Mouse (Mus musculus) lung, postnatal 0 days (tissue): ENCODE measurements at regions not wholly inside any gene's neighbourhood (a gene's known extent, or its start where the extent isn't known, plus 50 kb on each side); places are given as distances from the start of the nearest gene placed in this dataset.

ENCODE experiments used
- ATAC-seq: fragments of 200-750 bp; cut with Nextera tagmentation; 2 replicates; pipeline ENCODE4 v1.8.0; 2017; ENCODE audit warnings: moderate library complexity
- DNase-seq: peaks from one replicate; pipeline ENCODE4 v3.0.0-alpha.2; 2016; ENCODE audit warnings: low spot score
- H3K27ac ChIP-seq: fragments of 300-500 bp; sonication (generic); 2 replicates; pipeline ENCODE4 v1.5.1; 2014; ENCODE audit warnings: antibody characterized with exemption, mild to moderate bottlenecking, low read length, mixed read lengths
- H3K27me3 ChIP-seq: fragments of 300-500 bp; sonication (generic); replicated peaks from 2 replicates; pipeline ENCODE4 v1.6.1; 2014; ENCODE audit warnings: low read length, mixed read lengths; ENCODE audit not compliant: insufficient read depth
- H3K36me3 ChIP-seq: fragments of 300-500 bp; sonication (generic); 2 replicates; pipeline ENCODE4 v1.6.1; 2014; ENCODE audit warnings: low read length, mixed read lengths; ENCODE audit not compliant: insufficient read depth
- H3K4me1 ChIP-seq: fragments of 300-500 bp; sonication (generic); 2 replicates; pipeline ENCODE4 v1.6.1; 2014; ENCODE audit warnings: antibody characterized with exemption, low read depth, low read length, mixed read lengths; ENCODE audit not compliant: insufficient read depth
- H3K4me2 ChIP-seq: fragments of 300-500 bp; sonication (generic); replicated peaks from 2 replicates; pipeline ENCODE4 v1.6.1; 2014; ENCODE audit warnings: low read depth, mild to moderate bottlenecking, low read length, moderate library complexity, mixed read lengths
- H3K4me3 ChIP-seq: fragments of 300-500 bp; sonication (generic); 2 replicates; pipeline ENCODE4 v1.5.1; 2014; ENCODE audit warnings: low read depth, low read length
- H3K9ac ChIP-seq: fragments of 300-500 bp; sonication (generic); replicated peaks from 2 replicates; pipeline ENCODE4 v1.6.1; 2014; ENCODE audit warnings: low read depth, mild to moderate bottlenecking
- H3K9me3 ChIP-seq: fragments of 300-500 bp; sonication (generic); 2 replicates; pipeline ENCODE4 v1.6.1; 2016; ENCODE audit warnings: low read length, mixed read lengths
- CTCF ChIP-seq: IDR thresholded peaks from 2 replicates; pipeline ENCODE4 v1.5.1; 2016; ENCODE audit warnings: antibody characterized with exemption, mild to moderate bottlenecking
- EP300 ChIP-seq: IDR thresholded peaks from 2 replicates; pipeline ENCODE4 v1.6.1; 2016; ENCODE audit warnings: antibody characterized with exemption, mild to moderate bottlenecking, control low read depth
- WGBS: fragments of 180-500 bp; shearing (Covaris S2); extraction: QIAGEN DNeasy Blood & Tissue Kit; methylation state at CpG from one replicate; pipeline ENCODE4 v1.1.7; 2014; 5-methylcytosine and 5-hydroxymethylcytosine counted together

- no peaks in the 10 kb centered on the region for H3K4me1 ChIP-seq
- 59% methylated on average over 2 of the region's 2 CpGs for WGBS
- no peak overlapping the region for H3K4me3 ChIP-seq
- ATAC-seq (no peak), DNase-seq (no peak)
- no peak overlapping the region for H3K4me2 ChIP-seq
- no peaks in the 10 kb centered on the region for H3K36me3 ChIP-seq
- H3K27ac ChIP-seq: no peak overlapping the region
- no peaks in the 10 kb centered on the region for H3K9me3 ChIP-seq
- no peaks in the 10 kb centered on the region for H3K27me3 ChIP-seq
- no peak overlapping the region for H3K9ac ChIP-seq
- TF ChIP-seq EP300: no peak
Observed at GRCm38 (mm10) chr17:75961371-75961770, 409.6 kb upstream of the Fam98a start.

DNA sequence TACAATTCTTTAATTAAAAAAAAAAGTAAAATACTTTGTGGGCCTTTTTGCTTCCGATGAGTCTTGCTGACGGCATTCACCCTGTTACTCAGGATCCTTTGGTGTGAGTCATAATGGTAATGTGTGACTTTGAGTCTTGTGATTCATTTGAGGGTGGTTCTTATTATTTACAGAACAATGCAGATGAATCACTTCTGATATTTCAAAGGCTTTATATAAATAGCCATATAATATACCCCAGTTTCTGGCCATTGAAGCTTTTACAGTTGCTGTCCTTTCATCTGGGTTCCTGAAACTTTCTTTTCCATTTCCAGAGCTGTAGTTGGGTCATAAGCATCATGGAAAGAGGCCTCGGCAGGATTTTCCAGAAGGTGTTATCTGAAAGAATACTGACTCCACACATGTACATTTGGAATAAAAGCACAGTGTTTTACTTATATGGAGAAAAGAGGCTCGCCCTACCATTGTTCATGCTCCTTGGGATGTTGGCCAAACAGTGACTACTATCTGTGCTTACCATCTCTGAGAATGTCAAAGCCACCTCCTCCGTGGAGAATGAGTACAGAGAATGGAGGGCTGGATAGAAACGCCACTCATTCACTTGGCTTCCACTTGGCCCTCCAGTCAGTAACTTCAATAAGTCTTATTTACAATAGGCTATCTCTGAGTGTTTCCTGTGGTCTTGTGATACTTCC lies 385.1 kb upstream of the Fam98a start:
- no peak for TF ChIP-seq CTCF
- TF ChIP-seq EP300: no peak
- Histone ChIP-seq H3K36me3 (no peaks in the 10 kb centered on the region), H3K9ac (no peak overlapping the region), H3K27ac (no peak overlapping the region), H3K4me2 (no peak overlapping the region), H3K9me3 (no peaks in the 10 kb centered on the region), H3K4me1 (no peaks in the 10 kb centered on the region), H3K4me3 (no peak overlapping the region), H3K27me3 (no peaks in the 10 kb centered on the region)
- ATAC-seq (no peak), DNase-seq (no peak)
- WGBS: 65% methylated on average over 6 of the region's 6 CpGs

- Histone ChIP-seq H3K27me3 (no peaks in the 10 kb centered on the region), H3K4me1 (no peaks in the 10 kb centered on the region)
- peak; percentile 63 for DNase-seq
Observed at GRCm38 (mm10) chr17:75931022-75931421, 379.3 kb upstream of the Fam98a start.

DNA sequence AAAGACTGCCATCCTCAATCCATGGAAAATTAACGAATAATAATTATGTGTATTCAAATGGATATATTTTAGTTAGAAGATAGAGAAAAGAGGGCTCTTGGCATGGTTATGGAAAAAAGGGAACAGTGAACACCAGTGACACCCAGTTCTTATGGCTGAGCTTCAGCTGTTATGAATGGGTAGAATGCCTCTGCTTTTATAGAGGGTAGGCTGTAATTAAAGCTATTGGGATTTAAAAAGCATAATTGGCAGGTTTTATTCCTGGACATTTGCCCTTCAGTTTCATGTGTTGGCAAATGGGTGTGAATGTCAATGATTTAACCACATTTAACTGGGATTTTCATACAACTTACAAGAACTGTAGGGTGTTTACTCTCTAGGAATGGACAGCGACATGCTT lies 368.5 kb upstream of the Fam98a start:
- no peak for ATAC-seq
- no peaks in the 10 kb centered on the region for H3K9me3 ChIP-seq
- no peaks in the 10 kb centered on the region for H3K27me3 ChIP-seq
- no peak for DNase-seq
- no peak overlapping the region for H3K4me3 ChIP-seq
- H3K9ac ChIP-seq: no peak overlapping the region
- no peak overlapping the region for H3K27ac ChIP-seq
- WGBS: 91% methylated on average over 2 of the region's 2 CpGs
- H3K4me1 ChIP-seq: no peaks in the 10 kb centered on the region
- H3K36me3 ChIP-seq: no peaks in the 10 kb centered on the region
- TF ChIP-seq CTCF (no peak), EP300 (no peak)
- H3K4me2 ChIP-seq: no peak overlapping the region

More at GRCm38 (mm10) chr17:75931022-75931421, 379.3 kb upstream of the Fam98a start:
- no peak for ATAC-seq
- Histone ChIP-seq H3K4me2 (no peak overlapping the region), H3K27ac (no peak overlapping the region), H3K9ac (no peak overlapping the region), H3K4me3 (no peak overlapping the region), H3K9me3 (no peaks in the 10 kb centered on the region), H3K36me3 (no peaks in the 10 kb centered on the region)
- no peak for TF ChIP-seq EP300
- TF ChIP-seq CTCF: peak; percentile 75
- WGBS: 81% methylated on average over 1 of the region's 1 CpGs

DNA sequence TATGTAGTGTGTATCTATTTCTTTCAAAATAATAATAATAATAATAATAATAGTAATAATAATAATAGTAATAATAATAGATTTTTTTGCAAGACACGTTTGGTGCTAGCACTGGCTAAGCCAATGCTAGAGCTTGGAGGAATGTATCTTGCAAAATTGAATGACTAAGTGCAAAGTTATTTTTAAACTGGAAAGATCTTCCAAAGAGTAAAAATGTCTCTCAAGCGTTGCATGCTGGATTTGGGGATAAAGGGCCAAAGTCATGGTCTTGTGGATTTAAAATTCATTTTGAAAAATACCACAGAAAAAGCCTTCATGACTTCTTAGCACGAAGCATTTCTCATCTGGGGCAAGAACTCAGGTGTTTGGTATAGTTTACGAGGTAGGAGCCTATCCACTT lies 365.3 kb upstream of the Fam98a start:
- TF ChIP-seq CTCF (no peak), EP300 (no peak)
- no peak overlapping the region for H3K4me2 ChIP-seq
- no peak overlapping the region for H3K4me3 ChIP-seq
- WGBS: 66% methylated on average over 4 of the region's 4 CpGs
- DNase-seq (no peak), ATAC-seq (no peak)
- H3K27me3 ChIP-seq: no peaks in the 10 kb centered on the region
- no peaks in the 10 kb centered on the region for H3K4me1 ChIP-seq
- no peak overlapping the region for H3K27ac ChIP-seq
- no peaks in the 10 kb centered on the region for H3K9me3 ChIP-seq
- no peaks in the 10 kb centered on the region for H3K36me3 ChIP-seq
- H3K9ac ChIP-seq: no peak overlapping the region

DNA sequence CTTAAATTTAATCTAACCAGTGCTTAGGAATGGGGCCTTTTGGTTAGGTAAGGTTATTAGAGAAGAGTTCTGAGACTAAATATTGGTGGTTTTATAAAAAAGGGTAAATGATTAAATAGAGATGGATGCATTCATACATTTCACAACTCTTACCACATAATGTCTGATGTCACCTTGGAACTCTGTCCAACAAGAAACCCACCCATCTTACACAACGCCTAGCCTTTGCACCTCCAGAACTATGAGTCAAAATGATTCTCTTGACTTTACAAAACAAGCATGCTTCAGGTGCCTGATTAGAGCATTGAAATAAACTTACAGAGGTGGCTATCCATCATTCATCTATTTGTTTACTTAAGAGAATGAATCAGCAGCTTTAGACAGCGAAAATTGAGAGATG lies 364.8 kb upstream of the Fam98a start:
- Histone ChIP-seq H3K4me1 (no peaks in the 10 kb centered on the region), H3K9me3 (no peaks in the 10 kb centered on the region), H3K36me3 (no peaks in the 10 kb centered on the region), H3K9ac (no peak overlapping the region), H3K27ac (no peak overlapping the region), H3K4me2 (no peak overlapping the region), H3K4me3 (no peak overlapping the region), H3K27me3 (no peaks in the 10 kb centered on the region)
- no peak for DNase-seq
- no peak for ATAC-seq
- no peak for TF ChIP-seq EP300
- no peak for TF ChIP-seq CTCF
- 67% methylated on average over 2 of the region's 2 CpGs for WGBS

GRCm38 (mm10) chr17:75915256-75915655 lies 363.5 kb upstream of the Fam98a start:
- no peak overlapping the region for H3K4me2 ChIP-seq
- ATAC-seq: no peak
- no peaks in the 10 kb centered on the region for H3K27me3 ChIP-seq
- no peak overlapping the region for H3K4me3 ChIP-seq
- WGBS: 91% methylated on average over 1 of the region's 1 CpGs
- DNase-seq: no peak
- H3K9me3 ChIP-seq: no peaks in the 10 kb centered on the region
- no peak for TF ChIP-seq CTCF
- TF ChIP-seq EP300: no peak
- H3K4me1 ChIP-seq: no peaks in the 10 kb centered on the region
- no peaks in the 10 kb centered on the region for H3K36me3 ChIP-seq
- H3K9ac ChIP-seq: no peak overlapping the region
- H3K27ac ChIP-seq: no peak overlapping the region
